In genomic region chr17:83983837-83984388, GRCm38 (mm10) we compare ENCODE assay signal across 12 mouse cellular contexts.
DNase-seq lines count a peak whose midpoint lies in the region; ATAC-seq and TF ChIP-seq lines count a peak whose summit lies in the region.
"Had no signal": no experiment of that assay in that cellular context is flagged by ENCODE, and none has a peak within 500 bp of the region (broad histone marks: within the 10 kb centered on the region; RNA-seq: fewer than 3 reads in every experiment).

No protein-coding gene starts in this region.

- no peaks in the 10 kb centered on the region for H3K27me3 ChIP-seq in heart, embryonic 12.5 days (replicated peaks)
- H3K27me3 ChIP-seq in lung, postnatal 0 days (replicated peaks; ENCODE audit: insufficient read depth, low read length): no peaks in the 10 kb centered on the region
- H3K27me3 ChIP-seq in hindbrain, embryonic 15.5 days: no peaks in the 10 kb centered on the region
- H3K27me3 ChIP-seq in stomach, embryonic 16.5 days (ENCODE audit: control insufficient read depth, insufficient read depth, low read length): no peaks in the 10 kb centered on the region

- WGBS in heart, embryonic 12.5 days: 81% methylated on average over 9 of the region's 9 CpGs
- WGBS in lung, postnatal 0 days: 82% methylated on average over 9 of the region's 9 CpGs
- 92% methylated on average over 9 of the region's 9 CpGs for WGBS in hindbrain, embryonic 15.5 days
- WGBS in stomach, embryonic 16.5 days: 83% methylated on average over 9 of the region's 9 CpGs

- no peak for DNase-seq in heart, postnatal 10 days
- DNase-seq in lung, postnatal 0 days (ENCODE audit: low spot score): no peak
- no peak for DNase-seq in lung, adult 18-20 months
- DNase-seq in cerebellum, postnatal 4 days (ENCODE audit: low spot score in 2 of 2): no peak
- DNase-seq in gastrocnemius, postnatal 14 days: no peak
- DNase-seq: cerebellum, postnatal 25 days; kidney, postnatal 25 days; right cerebral cortex, adult 18-20 months had no signal

- no peak overlapping the region for H3K9ac ChIP-seq in heart, embryonic 12.5 days
- no peak overlapping the region for H3K9ac ChIP-seq in lung, postnatal 0 days (replicated peaks; ENCODE audit: low read depth)
- H3K9ac ChIP-seq in hindbrain, embryonic 15.5 days: no peak overlapping the region
- no peak overlapping the region for H3K9ac ChIP-seq in stomach, embryonic 16.5 days (ENCODE audit: low read length)

- no peak overlapping the region for H3K4me3 ChIP-seq in heart, embryonic 12.5 days
- no peak overlapping the region for H3K4me3 ChIP-seq in lung, postnatal 0 days (ENCODE audit: low read depth, low read length)
- no peak overlapping the region for H3K4me3 ChIP-seq in hindbrain, embryonic 15.5 days
- no peak overlapping the region for H3K4me3 ChIP-seq in stomach, embryonic 16.5 days (replicated peaks; ENCODE audit: low read length)

- no peak for TF ChIP-seq CTCF in lung, postnatal 0 days (IDR thresholded peaks at IDR 0.05)

- H3K4me1 ChIP-seq in heart, embryonic 12.5 days (replicated peaks): peaks cover 47% of the 10 kb centered on the region
- peaks cover 38% of the 10 kb centered on the region for H3K4me1 ChIP-seq in lung, postnatal 0 days (ENCODE audit: insufficient read depth, low read depth, low read length)
- peaks cover 26% of the 10 kb centered on the region for H3K4me1 ChIP-seq in hindbrain, embryonic 15.5 days (replicated peaks)
- peaks cover 50% of the 10 kb centered on the region for H3K4me1 ChIP-seq in stomach, embryonic 16.5 days (ENCODE audit: control insufficient read depth, insufficient read depth, low read length)

- intact Hi-C loops in heart, postnatal 10 days (cut with DNase I): no loop called here
- intact Hi-C loops in gastrocnemius, postnatal 14 days (cut with DNase I; ENCODE audit: low total_unique reads): no loop called here

- no peak for ATAC-seq in heart, embryonic 12.5 days (ENCODE audit: insufficient number of reproducible peaks, low FRiP score)
- no peak for ATAC-seq in lung, postnatal 0 days
- ATAC-seq in hindbrain, embryonic 15.5 days (ENCODE audit: low FRiP score, low read depth): no peak
- no peak for ATAC-seq in stomach, embryonic 16.5 days (ENCODE audit: insufficient read depth, low FRiP score)
- ATAC-seq: CD4-positive, CD25-positive, alpha-beta regulatory T cell, adult 4 months had no signal

- no peak overlapping the region for H3K4me2 ChIP-seq in heart, embryonic 12.5 days
- no peak overlapping the region for H3K4me2 ChIP-seq in lung, postnatal 0 days (replicated peaks; ENCODE audit: low read depth, low read length)
- H3K4me2 ChIP-seq in hindbrain, embryonic 15.5 days: no peak overlapping the region
- H3K4me2 ChIP-seq in stomach, embryonic 16.5 days (ENCODE audit: low read depth, low read length): no peak overlapping the region

- no peaks in the 10 kb centered on the region for H3K36me3 ChIP-seq in heart, embryonic 12.5 days
- H3K36me3 ChIP-seq in lung, postnatal 0 days (ENCODE audit: insufficient read depth, low read length): no peaks in the 10 kb centered on the region
- H3K36me3 ChIP-seq in hindbrain, embryonic 15.5 days: no peaks in the 10 kb centered on the region
- H3K36me3 ChIP-seq in stomach, embryonic 16.5 days (ENCODE audit: control insufficient read depth, insufficient read depth, low read length): no peaks in the 10 kb centered on the region

- H3K9me3 ChIP-seq in heart, embryonic 12.5 days (replicated peaks): no peaks in the 10 kb centered on the region
- H3K9me3 ChIP-seq in lung, postnatal 0 days (ENCODE audit: low read length): no peaks in the 10 kb centered on the region
- no peaks in the 10 kb centered on the region for H3K9me3 ChIP-seq in hindbrain, embryonic 15.5 days
- H3K9me3 ChIP-seq in stomach, embryonic 16.5 days (replicated peaks; ENCODE audit: control insufficient read depth, low read length): 0 out of 2 replicates have a peak, but pooled peaks cover 3% of the 10 kb centered on the region

- H3K27ac ChIP-seq in heart, embryonic 12.5 days (ENCODE audit: poor library complexity, severe bottlenecking): peak overlapping the region; percentile 58
- peak overlapping the region; percentile 68 for H3K27ac ChIP-seq in lung, postnatal 0 days (ENCODE audit: low read length)
- peak overlapping the region; percentile 58 for H3K27ac ChIP-seq in hindbrain, embryonic 15.5 days (replicated peaks)
- H3K27ac ChIP-seq in stomach, embryonic 16.5 days (ENCODE audit: low read length): peak overlapping the region; percentile 80

- no peak for TF ChIP-seq EP300 in lung, postnatal 0 days (IDR thresholded peaks at IDR 0.05)
